Mouse (Mus musculus): ENCODE data around the gene Kdm3a.
A peak's percentile ranks its signal among the peaks of the same experiment; 100 is the strongest.

Gene Kdm3a

GRCm38 (mm10) chr6:71632829-71633662 lies at the start of gene Kdm3a:
Kdm3a (minus strand) TSS chr6:71632990.
- peak; percentile 100 for DNase-seq (ENCODE audit: low read depth, low spot score)

- DNase-seq (ENCODE audit: low read depth, low spot score): peak; percentile 58
These were observed 46.1 kb upstream of the Kdm3a start for GRCm38 (mm10) chr6:71678891-71679290.

- peak; percentile 42 for DNase-seq (ENCODE audit: low read depth, low spot score)
These were observed 40.4 kb upstream of the Kdm3a start for GRCm38 (mm10) chr6:71673166-71673565.

GRCm38 (mm10) chr6:71664511-71664910 lies 31.7 kb upstream of the Kdm3a start:
- DNase-seq (ENCODE audit: low read depth, low spot score): no peak

- DNase-seq (ENCODE audit: low read depth, low spot score): no peak
These were observed 25.5 kb upstream of the Kdm3a start for GRCm38 (mm10) chr6:71658290-71658689.

- DNase-seq (ENCODE audit: low read depth, low spot score): no peak
These were observed 23.0 kb upstream of the Kdm3a start for GRCm38 (mm10) chr6:71655835-71656234.

- DNase-seq (ENCODE audit: low read depth, low spot score): no peak
These were observed 19.1 kb upstream of the Kdm3a start for GRCm38 (mm10) chr6:71651868-71652267.

- DNase-seq (ENCODE audit: low read depth, low spot score): peak; percentile 31
These were observed 333 bp downstream of the Kdm3a start for GRCm38 (mm10) chr6:71632486-71632828.

GRCm38 (mm10) chr6:71631706-71632461 lies 906 bp downstream of the Kdm3a start:
- DNase-seq (ENCODE audit: low read depth, low spot score): peak; percentile 35

GRCm38 (mm10) chr6:71631196-71631595 lies 1.6 kb downstream of the Kdm3a start:
- DNase-seq (ENCODE audit: low read depth, low spot score): no peak

- DNase-seq (ENCODE audit: low read depth, low spot score): no peak
These were observed 5.5 kb downstream of the Kdm3a start for GRCm38 (mm10) chr6:71627325-71627724.

GRCm38 (mm10) chr6:71625984-71626383 lies 6.8 kb downstream of the Kdm3a start:
- peak; percentile 88 for DNase-seq (ENCODE audit: low read depth, low spot score)

GRCm38 (mm10) chr6:71624723-71625122 lies 8.1 kb downstream of the Kdm3a start:
- DNase-seq (ENCODE audit: low read depth, low spot score): no peak

- no peak for DNase-seq (ENCODE audit: low read depth, low spot score)
These were observed 10.8 kb downstream of the Kdm3a start for GRCm38 (mm10) chr6:71621981-71622380.

GRCm38 (mm10) chr6:71621551-71621950 lies 11.2 kb downstream of the Kdm3a start:
- DNase-seq (ENCODE audit: low read depth, low spot score): no peak

- DNase-seq (ENCODE audit: low read depth, low spot score): no peak
These were observed 15.8 kb downstream of the Kdm3a start for GRCm38 (mm10) chr6:71616959-71617358.

GRCm38 (mm10) chr6:71613225-71613624 lies 19.6 kb downstream of the Kdm3a start:
- no peak for DNase-seq (ENCODE audit: low read depth, low spot score)

GRCm38 (mm10) chr6:71609968-71610367 lies 22.8 kb downstream of the Kdm3a start:
- no peak for DNase-seq (ENCODE audit: low read depth, low spot score)

- peak; percentile 96 for DNase-seq (ENCODE audit: low read depth, low spot score)
These were observed 23.8 kb downstream of the Kdm3a start for GRCm38 (mm10) chr6:71608994-71609393.

- DNase-seq (ENCODE audit: low read depth, low spot score): peak; percentile 35
These were observed 25.0 kb downstream of the Kdm3a start for GRCm38 (mm10) chr6:71607756-71608155.

- DNase-seq (ENCODE audit: low read depth, low spot score): no peak
These were observed 42.6 kb downstream of the Kdm3a start for GRCm38 (mm10) chr6:71590154-71590553.

GRCm38 (mm10) chr6:71589401-71589800 lies 43.4 kb downstream of the Kdm3a start:
- no peak for DNase-seq (ENCODE audit: low read depth, low spot score)

- no peak for DNase-seq (ENCODE audit: low read depth, low spot score)
These were observed 49.6 kb downstream of the Kdm3a start for GRCm38 (mm10) chr6:71583198-71583597.

All from ES-CJ7 (cell line).